Mouse (Mus musculus): ENCODE data around the gene Eea1.

DNA sequence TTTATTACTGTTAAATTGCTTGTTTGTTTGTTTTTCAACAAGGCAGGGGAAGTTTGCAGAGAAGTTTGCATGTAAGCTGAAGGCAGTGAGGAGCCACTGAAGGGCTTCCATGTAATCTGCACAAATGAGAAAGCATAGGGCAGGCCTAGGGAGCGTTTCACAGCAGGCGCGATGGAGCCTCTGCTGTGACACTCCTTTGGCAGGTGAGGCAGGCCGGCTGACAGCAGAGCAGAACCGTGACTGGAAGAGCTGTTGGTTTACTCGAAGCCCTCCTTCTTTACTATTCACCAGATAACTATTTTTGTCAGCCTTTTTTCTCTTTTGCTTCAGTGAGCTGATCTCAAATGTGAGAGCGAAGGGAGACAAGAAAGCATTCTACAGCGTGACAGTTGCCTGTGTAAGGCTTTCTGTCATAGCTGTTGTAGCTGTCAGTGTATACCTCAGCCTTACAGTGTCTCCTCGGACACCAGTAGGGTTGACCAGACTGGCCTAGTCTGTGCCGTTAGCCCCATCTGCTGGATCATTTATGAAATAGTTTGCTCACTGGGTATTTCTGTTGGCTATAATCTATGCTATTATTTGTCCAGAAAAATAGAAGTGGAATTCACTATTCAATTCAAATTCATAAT lies 93.0 kb downstream of the Eea1 start:
- no peak for TF ChIP-seq CTCF (IDR thresholded peaks at IDR 0.05; ENCODE audit: borderline replicate concordance, control insufficient read depth, extremely low read depth, insufficient read depth, low read length, poor library complexity)
- TF ChIP-seq POLR2A (IDR thresholded peaks at IDR 0.05; ENCODE audit: control insufficient read depth, extremely low read depth, insufficient read depth, low read length, poor library complexity) = no peak
